Mouse (Mus musculus) CH12.LX (cell line): ENCODE data around the gene Nr1i3. TPM values are rescaled to one million over a fixed set of nuclear protein-coding genes. Genes with fewer than 3 reads are reported as not detected.
A peak's percentile ranks its signal among the peaks of the same experiment; 100 is the strongest.

Experiments used
- DNase-seq: peaks from one replicate; pipeline ENCODE4 v3.0.0-alpha.2; 2013; ENCODE audit errors: extremely low read depth
- H3K27ac ChIP-seq: 2 replicates; pipeline ENCODE4 v1.5.1; 2012; ENCODE audit warnings: low read depth, mild to moderate bottlenecking, control low read depth, moderate library complexity; ENCODE audit not compliant: insufficient read depth
- H3K27me3 ChIP-seq: replicated peaks from 2 replicates; pipeline ENCODE3; 2012; ENCODE audit warnings: inconsistent platforms
- H3K36me3 ChIP-seq, 2 experiments: replicated peaks in 1 of 2; 2 replicates each; pipeline versions ENCODE3 to v1.6.1; 2012; ENCODE audit warnings: inconsistent platforms in 1 of 2, low read length in 1 of 2, mild to moderate bottlenecking in 1 of 2, mixed read lengths in 1 of 2, moderate library complexity in 1 of 2; ENCODE audit not compliant: control insufficient read depth in 1 of 2, insufficient read depth in 1 of 2
- H3K4me1 ChIP-seq, 2 experiments: 2 replicates each; pipeline ENCODE4 v1.6.1; 2012; ENCODE audit warnings: inconsistent platforms in 1 of 2, moderate library complexity in 1 of 2; ENCODE audit not compliant: insufficient read depth in 2 of 2, control insufficient read depth in 1 of 2
- H3K4me2 ChIP-seq: 2 replicates; pipeline ENCODE4 v1.6.1; 2012; ENCODE audit warnings: low read depth, mild to moderate bottlenecking, control low read depth; ENCODE audit not compliant: poor library complexity, insufficient read depth, severe bottlenecking
- H3K4me3 ChIP-seq, 3 experiments: fragments of 150-350 bp in 1 of 3; sonication (generic) in 1 of 3; replicated peaks in 1 of 3; 2 replicates each; pipeline versions ENCODE3 to v1.5.1; 2011 to 2012; ENCODE audit warnings: low read depth in 2 of 3, low read length in 2 of 3, mild to moderate bottlenecking in 2 of 3, moderate library complexity in 2 of 3, control low read depth in 1 of 3, improper control_type of control experiment in 1 of 3, inconsistent platforms in 1 of 3, mixed read lengths in 1 of 3; ENCODE audit not compliant: poor library complexity in 1 of 3
- H3K79me2 ChIP-seq: replicated peaks from 2 replicates; pipeline ENCODE4 v1.6.1; 2012; ENCODE audit warnings: mild to moderate bottlenecking, moderate library complexity; ENCODE audit not compliant: control insufficient read depth, poor library complexity, insufficient read depth, severe bottlenecking; ENCODE audit errors: extremely low read depth
- H3K9ac ChIP-seq: 2 replicates; pipeline ENCODE4 v1.6.1; 2012; ENCODE audit warnings: low read depth, mild to moderate bottlenecking, control low read depth, moderate library complexity; ENCODE audit not compliant: insufficient read depth
- H3K9me3 ChIP-seq: replicated peaks from 2 replicates; pipeline ENCODE3; 2012; ENCODE audit warnings: low read length, inconsistent platforms, mixed read lengths
- CHD1 ChIP-seq: IDR thresholded peaks from 2 replicates; pipeline ENCODE4 v1.6.1; 2012; ENCODE audit warnings: low read depth, low read length, improper control_type of control experiment, inconsistent platforms
- CHD2 ChIP-seq: IDR thresholded peaks from 2 replicates; pipeline ENCODE4 v1.6.1; 2011; ENCODE audit warnings: low read length, improper control_type of control experiment
- CTCF ChIP-seq, 2 experiments: IDR thresholded peaks in 1 of 2; conservative IDR thresholded peaks in 1 of 2; 2 replicates each; pipeline ENCODE4 v1.5.1; 2011 to 2012; ENCODE audit warnings: low read depth in 2 of 2, low read length in 2 of 2, improper control_type of control experiment in 1 of 2, inconsistent platforms in 1 of 2, mild to moderate bottlenecking in 1 of 2, moderate library complexity in 1 of 2
- ELF1 ChIP-seq: IDR thresholded peaks from 2 replicates; pipeline ENCODE4 v1.6.1; 2014; ENCODE audit warnings: low read depth, mild to moderate bottlenecking, inconsistent platforms, low read length, improper control_type of control experiment
- EP300 ChIP-seq: IDR thresholded peaks from 2 replicates; pipeline ENCODE4 v1.6.1; 2011; ENCODE audit warnings: low read length, improper control_type of control experiment
- ETS1 ChIP-seq: conservative IDR thresholded peaks from 2 replicates; pipeline ENCODE4 v1.6.1; 2012; ENCODE audit warnings: low read depth, mild to moderate bottlenecking, inconsistent platforms, low read length, improper control_type of control experiment, moderate library complexity
- IRF4 ChIP-seq: IDR thresholded peaks from 2 replicates; pipeline ENCODE4 v1.6.1; 2014; ENCODE audit warnings: low read depth, mild to moderate bottlenecking, inconsistent platforms, low read length, improper control_type of control experiment
- MAFK ChIP-seq: IDR thresholded peaks from 2 replicates; pipeline ENCODE4 v1.6.1; 2011; ENCODE audit warnings: low read length, improper control_type of control experiment; ENCODE audit not compliant: insufficient replicate concordance
- MAX ChIP-seq: IDR thresholded peaks from 2 replicates; pipeline ENCODE4 v1.6.1; 2011; ENCODE audit warnings: low read length, improper control_type of control experiment
- MEF2A ChIP-seq: IDR thresholded peaks from 2 replicates; pipeline ENCODE4 v1.6.1; 2014; ENCODE audit warnings: low read depth, mild to moderate bottlenecking, inconsistent platforms, low read length, improper control_type of control experiment, borderline replicate concordance
- MYC ChIP-seq: IDR thresholded peaks from 2 replicates; pipeline ENCODE4 v1.6.1; 2011; ENCODE audit warnings: low read depth, mild to moderate bottlenecking, improper control_type of control experiment, low read length
- NELFE ChIP-seq: IDR thresholded peaks from 2 replicates; pipeline ENCODE4 v1.6.1; 2011; ENCODE audit warnings: low read depth, low read length, improper control_type of control experiment
- POLR2A ChIP-seq: IDR thresholded peaks from 2 replicates; pipeline ENCODE4 v1.6.1; 2011; ENCODE audit warnings: low read depth, mild to moderate bottlenecking, improper control_type of control experiment, low read length
- RAD21 ChIP-seq: IDR thresholded peaks from 2 replicates; pipeline ENCODE4 v1.6.1; 2011; ENCODE audit warnings: low read depth, mild to moderate bottlenecking, low read length, improper control_type of control experiment, moderate library complexity
- RCOR1 ChIP-seq: conservative IDR thresholded peaks from 2 replicates; pipeline ENCODE4 v1.6.1; 2012; ENCODE audit warnings: low read depth, mild to moderate bottlenecking, inconsistent platforms, low read length, improper control_type of control experiment
- SIN3A ChIP-seq: IDR thresholded peaks from 2 replicates; pipeline ENCODE4 v1.6.1; 2012; ENCODE audit warnings: low read length, improper control_type of control experiment, inconsistent platforms
- SMC3 ChIP-seq: IDR thresholded peaks from 2 replicates; pipeline ENCODE4 v1.6.1; 2011; ENCODE audit warnings: low read depth, low read length, improper control_type of control experiment
- TBP ChIP-seq: conservative IDR thresholded peaks from 2 replicates; pipeline ENCODE4 v1.6.1; 2011; ENCODE audit warnings: low read depth, low read length, improper control_type of control experiment
- UBTF ChIP-seq: IDR thresholded peaks from 2 replicates; pipeline ENCODE4 v1.6.1; 2012; ENCODE audit warnings: low read depth, mild to moderate bottlenecking, inconsistent platforms, low read length, improper control_type of control experiment, moderate library complexity
- ZC3H11A ChIP-seq: IDR thresholded peaks from 2 replicates; pipeline ENCODE4 v1.6.1; 2012; ENCODE audit warnings: low read depth, mild to moderate bottlenecking, inconsistent platforms, low read length, improper control_type of control experiment
- ZMIZ1 ChIP-seq: IDR thresholded peaks from 2 replicates; pipeline ENCODE4 v1.6.1; 2012; ENCODE audit warnings: low read depth, mild to moderate bottlenecking, inconsistent platforms, low read length, improper control_type of control experiment
- ZNF384 ChIP-seq: IDR thresholded peaks from 2 replicates; pipeline ENCODE4 v1.6.1; 2012; ENCODE audit warnings: low read depth, low read length, improper control_type of control experiment, inconsistent platforms
- dilution Hi-C: fragments of 300-500 bp; cut with MboI; formaldehyde crosslinking; loops from 2 replicates; pipeline ENCODE4 v1.14.3; 2020; ENCODE audit warnings: low sequenced_read_pairs; ENCODE audit not compliant: extremely low pct_unique_long_range_greater_than_20kb, extremely low pct_ligation_motif_present
- in situ Hi-C: fragments of 300-500 bp; cut with MboI; formaldehyde crosslinking; loops from 3 replicates; pipeline ENCODE4 v1.14.3; 2019; ENCODE audit warnings: low sequenced_read_pairs, low pct_ligation_motif_present, low pct_unique_long_range_greater_than_20kb, mixed read lengths
- polyA plus RNA-seq: library from polyadenylated mRNA; unstranded; fragments of >175 nt; gene quantifications from 2 replicates; pipeline ENCODE4 v1.2.1, GENCODE M21; 2012; ENCODE audit warnings: low read depth; ENCODE audit not compliant: insufficient read length
- total RNA-seq, 2 experiments: library from RNA; depleted of rRNA; stranded (reverse); fragments of 300-350 nt in 1 of 2; fragments of >200 nt in 1 of 2; gene quantifications; 2 replicates each; pipeline ENCODE4 v1.2.3; 2012 to 2014

Nr1i3 gene
- total and polyA plus RNA-seq, 3 experiments, result 0.23 to 1.2 TPM; not detected in 1

GRCm38 (mm10) chr1:171212854-171213253, 916 bp upstream of the Nr1i3 start:
- in situ Hi-C loops, result loop anchor here (5.0 kb wide), 1 partner anchor 36 kb away; no protein-coding TSS in a partner anchor
- no peak overlapping the region for H3K27ac ChIP-seq
- dilution Hi-C loops, result no loop called here
- peaks cover 19% of the 10 kb centered on the region for H3K27me3 ChIP-seq
- no peak overlapping the region for H3K4me3 ChIP-seq
- H3K9ac ChIP-seq, result no peak overlapping the region
- no peaks in the 10 kb centered on the region for H3K79me2 ChIP-seq
- TF ChIP-seq SIN3A (no peak), IRF4 (no peak), ZC3H11A (no peak), ETS1 (no peak), MYC (no peak), CHD2 (no peak)
- peaks cover 2 to 10% of the 10 kb centered on the region in 2 experiments; a peak in 2 of 4 replicates for H3K4me1 ChIP-seq
- H3K36me3 ChIP-seq, result peaks cover 0 to 5% of the 10 kb centered on the region in 2 experiments
- peaks cover 5% of the 10 kb centered on the region for H3K9me3 ChIP-seq
- no peak overlapping the region for H3K4me2 ChIP-seq
- DNase-seq, result no peak

GRCm38 (mm10) chr1:171216241-171216955, 2.6 kb downstream of the Nr1i3 start:
- Histone ChIP-seq H3K9me3 (no peaks in the 10 kb centered on the region), H3K4me1 (peaks cover 8 to 20% of the 10 kb centered on the region in 2 experiments; a peak in 3 of 4 replicates), H3K4me3 (no peak overlapping the region), H3K27me3 (peaks cover 8% of the 10 kb centered on the region), H3K27ac (no peak overlapping the region), H3K4me2 (no peak overlapping the region), H3K9ac (no peak overlapping the region), H3K36me3 (peaks cover 20 to 34% of the 10 kb centered on the region in 2 experiments), H3K79me2 (no peaks in the 10 kb centered on the region)
- no peak for DNase-seq
- no peak for TF ChIP-seq TBP
- no peak for TF ChIP-seq MAX
- in situ Hi-C loops (loop anchor here (5.0 kb wide), 1 partner anchor 36 kb away; the partner anchor contains the start of genes Adamts4 and Ndufs2), dilution Hi-C loops (no loop called here)

DNA sequence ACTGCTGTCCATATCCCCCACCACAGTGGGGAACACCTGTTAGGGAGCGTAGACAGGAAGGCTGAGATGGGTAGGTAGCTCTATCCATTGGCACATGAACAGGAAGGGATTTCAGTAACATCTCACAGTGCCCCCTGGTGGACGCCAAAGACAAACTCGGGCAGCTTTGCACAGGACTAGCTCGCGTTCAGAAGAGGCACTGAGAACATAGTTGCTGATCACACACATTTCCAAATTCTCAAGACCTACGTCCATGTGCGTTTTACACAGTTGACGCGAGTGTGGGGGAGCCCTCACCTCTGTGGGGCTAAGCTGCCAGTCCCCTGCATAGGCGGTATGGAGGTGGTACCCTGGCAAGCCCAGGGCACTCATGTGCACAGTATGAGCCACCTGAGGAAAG, 7.1 kb downstream of the Nr1i3 start:
- Histone ChIP-seq H3K36me3 (peaks cover 20 to 34% of the 10 kb centered on the region in 2 experiments), H3K4me1 (peaks cover 9 to 27% of the 10 kb centered on the region in 2 experiments; a peak in 3 of 4 replicates), H3K27me3 (no peaks in the 10 kb centered on the region), H3K9me3 (no peaks in the 10 kb centered on the region), H3K79me2 (no peaks in the 10 kb centered on the region), H3K9ac (peak overlapping the region; percentile 80; the same call in 1 of the 2 replicates), H3K27ac (no peak overlapping the region), H3K4me3 (peak overlapping the region in 2 of 3 experiments; percentile 67 to 69), H3K4me2 (peak overlapping the region; percentile 93)
- in situ Hi-C loops (loop anchor here (5.0 to 10.0 kb wide), 2 partner anchors 109 to 326 kb away; partner anchors contain the start of gene Cfap126), dilution Hi-C loops (no loop called here)
- TF ChIP-seq NELFE, result no peak
- no peak for TF ChIP-seq ETS1
- TF ChIP-seq RCOR1, result no peak
- TF ChIP-seq ELF1, result peak; percentile 58; the same call in 1 of the 2 replicates
- TF ChIP-seq ZMIZ1, result no peak
- TF ChIP-seq MAFK, result peak; percentile 54; the same call in 1 of the 2 replicates
- peak; percentile 92 for TF ChIP-seq SMC3
- TF ChIP-seq CTCF (conservative IDR thresholded peaks at IDR 0.05 in 1 of 2, IDR thresholded peaks at IDR 0.05 in 1 of 2; ENCODE audit: low read depth in 2 of 2, low read length in 2 of 2), result peak; percentile 76 to 88
- no peak for TF ChIP-seq IRF4
- TF ChIP-seq MEF2A, result peak; percentile 30; the same call in 1 of the 2 replicates
- no peak for TF ChIP-seq EP300
- TF ChIP-seq CHD1, result no peak
- no peak for TF ChIP-seq ZNF384
- peak; percentile 65 for TF ChIP-seq RAD21
- TF ChIP-seq MAX, result peak; percentile 63; the same call in 1 of the 2 replicates
- no peak for TF ChIP-seq POLR2A
- TF ChIP-seq UBTF, result no peak
- TF ChIP-seq CHD2, result no peak
- DNase-seq, result peak; percentile 87
